Mouse (Mus musculus) MEL (cell line): ENCODE data around the gene Osbpl9. TPM values are rescaled to one million over a fixed set of nuclear protein-coding genes. Genes with fewer than 3 reads are reported as not detected.

ENCODE experiments used
- DNase-seq: peaks from one replicate; pipeline ENCODE4 v3.0.0; 2011; ENCODE audit warnings: low read depth, low spot score
- H3K27ac ChIP-seq: 2 replicates; pipeline ENCODE4 v1.5.1; 2012; ENCODE audit warnings: low read depth, mild to moderate bottlenecking, control low read depth, low read length, moderate library complexity; ENCODE audit not compliant: control insufficient read depth
- H3K27me3 ChIP-seq, 2 experiments: fragments of 150-350 bp in 1 of 2; sonication (generic) in 1 of 2; 2 replicates each; pipeline ENCODE4 v1.6.1; 2012; ENCODE audit warnings: low read length in 2 of 2, mild to moderate bottlenecking in 2 of 2, improper control_type of control experiment in 1 of 2, moderate library complexity in 1 of 2; ENCODE audit not compliant: insufficient read depth in 2 of 2, control insufficient read depth in 1 of 2
- H3K36me3 ChIP-seq, 2 experiments: 2 replicates each; pipeline ENCODE4 v1.6.1; 2012 to 2014; ENCODE audit warnings: low read length in 2 of 2, improper control_type of control experiment in 1 of 2, inconsistent platforms in 1 of 2, mild to moderate bottlenecking in 1 of 2; ENCODE audit not compliant: insufficient read depth in 2 of 2, control insufficient read depth in 1 of 2
- H3K4me1 ChIP-seq, 2 experiments: fragments of 150-350 bp in 1 of 2; sonication (generic) in 1 of 2; 2 replicates each; pipeline ENCODE4 v1.6.1; 2012; ENCODE audit warnings: low read length in 2 of 2, improper control_type of control experiment in 1 of 2, mild to moderate bottlenecking in 1 of 2; ENCODE audit not compliant: insufficient read depth in 2 of 2, control insufficient read depth in 1 of 2
- H3K4me3 ChIP-seq, 2 experiments: fragments of 150-350 bp in 1 of 2; sonication (generic) in 1 of 2; 2 replicates each; pipeline ENCODE4 v1.5.1; 2012; ENCODE audit warnings: low read depth in 2 of 2, low read length in 2 of 2, mild to moderate bottlenecking in 2 of 2, moderate library complexity in 2 of 2, control low read depth in 1 of 2, improper control_type of control experiment in 1 of 2; ENCODE audit not compliant: control insufficient read depth in 1 of 2, insufficient read depth in 1 of 2
- H3K79me2 ChIP-seq: 2 replicates; pipeline ENCODE4 v1.6.1; 2012; ENCODE audit warnings: mild to moderate bottlenecking, low read length, moderate library complexity; ENCODE audit not compliant: control insufficient read depth, poor library complexity, insufficient read depth
- H3K9ac ChIP-seq: 2 replicates; pipeline ENCODE4 v1.6.1; 2012; ENCODE audit warnings: low read depth, mild to moderate bottlenecking, control low read depth, low read length, moderate library complexity; ENCODE audit not compliant: control insufficient read depth, poor library complexity, severe bottlenecking
- H3K9me3 ChIP-seq: fragments of 150-350 bp; sonication (generic); replicated peaks from 2 replicates; pipeline ENCODE4 v1.6.1; 2012; ENCODE audit warnings: mild to moderate bottlenecking, low read length, improper control_type of control experiment, moderate library complexity; ENCODE audit not compliant: insufficient read depth
- BHLHE40 ChIP-seq: IDR thresholded peaks from 2 replicates; pipeline ENCODE4 v1.6.1; 2012; ENCODE audit warnings: low read depth, mild to moderate bottlenecking, inconsistent platforms, low read length, improper control_type of control experiment, borderline replicate concordance
- EP300 ChIP-seq, 2 experiments: IDR thresholded peaks; 2 replicates each; pipeline ENCODE4 v1.6.1; 2011; ENCODE audit warnings: improper control_type of control experiment in 2 of 2, low read length in 2 of 2, low read depth in 1 of 2, mild to moderate bottlenecking in 1 of 2
- ETS1 ChIP-seq: IDR thresholded peaks from 2 replicates; pipeline ENCODE4 v1.6.1; 2012; ENCODE audit warnings: low read depth, mild to moderate bottlenecking, inconsistent platforms, low read length, improper control_type of control experiment, moderate library complexity
- JUND ChIP-seq: IDR thresholded peaks from 2 replicates; pipeline ENCODE4 v1.6.1; 2011; ENCODE audit warnings: low read depth, mild to moderate bottlenecking, improper control_type of control experiment, low read length
- MAX ChIP-seq: IDR thresholded peaks from 2 replicates; pipeline ENCODE4 v1.6.1; 2011; ENCODE audit warnings: low read length, improper control_type of control experiment
- MYC ChIP-seq: IDR thresholded peaks from 2 replicates; pipeline ENCODE4 v1.6.1; 2011; ENCODE audit warnings: low read depth, mild to moderate bottlenecking, low read length, improper control_type of control experiment, moderate library complexity
- RAD21 ChIP-seq: IDR thresholded peaks from 2 replicates; pipeline ENCODE4 v1.6.1; 2011; ENCODE audit warnings: mild to moderate bottlenecking, low read depth, low read length, improper control_type of control experiment
- SIN3A ChIP-seq: IDR thresholded peaks from 2 replicates; pipeline ENCODE4 v1.6.1; 2012; ENCODE audit warnings: low read length, improper control_type of control experiment, inconsistent platforms
- TAL1 ChIP-seq: IDR thresholded peaks from 2 replicates; pipeline ENCODE4 v1.6.1; 2012; ENCODE audit warnings: mild to moderate bottlenecking, inconsistent platforms, low read length, moderate library complexity, mixed read lengths
- UBTF ChIP-seq: IDR thresholded peaks from 2 replicates; pipeline ENCODE4 v1.6.1; 2012; ENCODE audit warnings: low read depth, mild to moderate bottlenecking, inconsistent platforms, low read length, improper control_type of control experiment, moderate library complexity, borderline replicate concordance; ENCODE audit not compliant: insufficient read depth
- USF2 ChIP-seq, 2 experiments: IDR thresholded peaks; 2 replicates each; pipeline ENCODE4 v1.6.1; 2011 to 2012; ENCODE audit warnings: improper control_type of control experiment in 2 of 2, low read length in 2 of 2, borderline replicate concordance in 1 of 2, inconsistent platforms in 1 of 2, low read depth in 1 of 2, mild to moderate bottlenecking in 1 of 2; ENCODE audit not compliant: insufficient read depth in 1 of 2
- ZMIZ1 ChIP-seq: IDR thresholded peaks from 2 replicates; pipeline ENCODE4 v1.6.1; 2012; ENCODE audit warnings: low read depth, mild to moderate bottlenecking, inconsistent platforms, low read length, improper control_type of control experiment, moderate library complexity
- ZNF384 ChIP-seq: IDR thresholded peaks from 2 replicates; pipeline ENCODE4 v1.6.1; 2012; ENCODE audit warnings: low read depth, mild to moderate bottlenecking, inconsistent platforms, low read length, improper control_type of control experiment
- polyA plus RNA-seq, 2 experiments: library from polyadenylated mRNA; stranded (reverse) in 1 of 2; unstranded in 1 of 2; fragments of >175 nt in 1 of 2; fragments of >200 nt in 1 of 2; gene quantifications; 2 replicates each; pipeline versions ENCODE4 v1.2.1 to v1.2.4; 2012; ENCODE audit warnings: low replicate concordance in 2 of 2, low read depth in 1 of 2; ENCODE audit not compliant: insufficient read length in 2 of 2, insufficient read depth in 1 of 2, missing spikeins in 1 of 2
- total RNA-seq: library from RNA; depleted of rRNA; stranded (reverse); fragments of 300-350 nt; gene quantifications from 2 replicates; pipeline ENCODE4 v1.2.3, GENCODE M21; 2012

The Osbpl9 gene
- total and polyA plus RNA-seq, 3 experiments: 14.9 to 42.6 TPM; not detected in 1

- Histone ChIP-seq H3K9me3 (no peaks in the 10 kb centered on the region), H3K9ac (no peak overlapping the region), H3K79me2 (no peaks in the 10 kb centered on the region), H3K27ac (no peak overlapping the region), H3K36me3 (peaks cover 0 to 7% of the 10 kb centered on the region in 2 experiments; a peak in 2 of 4 replicates), H3K4me3 (no peak overlapping the region), H3K4me1 (peaks cover 2 to 11% of the 10 kb centered on the region in 2 experiments; a peak in 3 of 4 replicates), H3K27me3 (no peaks in the 10 kb centered on the region; a peak in 1 of 4 replicates)
- peak; percentile 80 for DNase-seq
- TF ChIP-seq EP300 (IDR thresholded peaks at IDR 0.05; ENCODE audit: low read depth in 1 of 2, low read length in 2 of 2): 0 out of 4 replicates have a peak, but pooled peaks of 1 of the 2 experiments have one; percentile 11
- TF ChIP-seq MAX: peak; percentile 53; the same call in 1 of the 2 replicates
- TF ChIP-seq JUND: peak; percentile 35; the same call in 1 of the 2 replicates
- TF ChIP-seq BHLHE40: no peak
- no peak for TF ChIP-seq RAD21
- TF ChIP-seq ZNF384: peak; percentile 85
- TF ChIP-seq MYC: 0 out of 2 replicates have a peak, but pooled peaks have one; percentile 27
Observed at GRCm38 (mm10) chr4:109238428-109239268, 36.6 kb upstream of the Osbpl9 start.

- Histone ChIP-seq H3K36me3 (peaks cover 0 to 7% of the 10 kb centered on the region in 2 experiments; a peak in 2 of 4 replicates), H3K27me3 (no peaks in the 10 kb centered on the region), H3K4me1 (peaks cover 2 to 11% of the 10 kb centered on the region in 2 experiments; a peak in 3 of 4 replicates), H3K79me2 (no peaks in the 10 kb centered on the region), H3K27ac (no peak overlapping the region), H3K9me3 (no peaks in the 10 kb centered on the region), H3K9ac (no peak overlapping the region), H3K4me3 (no peak overlapping the region)
- TF ChIP-seq ZMIZ1 (no peak), UBTF (no peak), TAL1 (no peak), BHLHE40 (no peak), SIN3A (no peak), ETS1 (no peak), USF2 (IDR thresholded peaks at IDR 0.05; ENCODE audit: borderline replicate concordance in 1 of 2, insufficient read depth in 1 of 2, low read depth in 1 of 2, low read length in 2 of 2) (no peak)
- DNase-seq: no peak
Observed at GRCm38 (mm10) chr4:109236186-109236879, 34.3 kb upstream of the Osbpl9 start.
